Mouse (Mus musculus) myocyte (in vitro differentiated cells): Measurements from ENCODE around the gene Slc7a14.

Source experiments
- CEBPB ChIP-seq: IDR thresholded peaks from 2 replicates; pipeline ENCODE4 v1.6.1; 2011; ENCODE audit warnings: mild to moderate bottlenecking, moderate library complexity; ENCODE audit not compliant: poor library complexity, insufficient read depth, severe bottlenecking
- MAX ChIP-seq: IDR thresholded peaks from one replicate; pipeline ENCODE4 v1.6.1; 2011; ENCODE audit warnings: low read depth, mild to moderate bottlenecking, control low read depth
- MYOG ChIP-seq, 3 experiments: IDR thresholded peaks; one replicate each; pipeline ENCODE4 v1.6.1; 2011; ENCODE audit warnings: control low read depth in 2 of 3, low read depth in 2 of 3, mild to moderate bottlenecking in 2 of 3; ENCODE audit not compliant: insufficient read length in 2 of 3, control insufficient read depth in 1 of 3, insufficient read depth in 1 of 3
- POLR2A ChIP-seq: IDR thresholded peaks from one replicate; pipeline ENCODE4 v1.6.1; 2011; ENCODE audit warnings: low read depth, mild to moderate bottlenecking, control low read depth, moderate library complexity; ENCODE audit not compliant: insufficient read length
- POLR2AphosphoS2 ChIP-seq: IDR thresholded peaks from one replicate; pipeline ENCODE4 v1.6.1; 2011; ENCODE audit warnings: low read depth, control low read depth; ENCODE audit not compliant: insufficient read length
- REST ChIP-seq: IDR thresholded peaks from one replicate; pipeline ENCODE4 v1.6.1; 2011; ENCODE audit warnings: mild to moderate bottlenecking, control low read depth, moderate library complexity; ENCODE audit not compliant: insufficient read depth, insufficient read length
- SRF ChIP-seq: IDR thresholded peaks from one replicate; pipeline ENCODE4 v1.6.1; 2011; ENCODE audit warnings: low read depth; ENCODE audit not compliant: control insufficient read depth, insufficient read length
- TCF12 ChIP-seq: IDR thresholded peaks from one replicate; pipeline ENCODE4 v1.6.1; 2011; ENCODE audit warnings: mild to moderate bottlenecking, control low read depth; ENCODE audit not compliant: poor library complexity, insufficient read depth, severe bottlenecking
- TCF3 ChIP-seq: IDR thresholded peaks from one replicate; pipeline ENCODE4 v1.6.1; 2011; ENCODE audit warnings: low read depth, control low read depth; ENCODE audit not compliant: insufficient read length
- USF1 ChIP-seq: IDR thresholded peaks from one replicate; pipeline ENCODE4 v1.6.1; 2011; ENCODE audit warnings: low read depth, mild to moderate bottlenecking, control low read depth, moderate library complexity

DNA sequence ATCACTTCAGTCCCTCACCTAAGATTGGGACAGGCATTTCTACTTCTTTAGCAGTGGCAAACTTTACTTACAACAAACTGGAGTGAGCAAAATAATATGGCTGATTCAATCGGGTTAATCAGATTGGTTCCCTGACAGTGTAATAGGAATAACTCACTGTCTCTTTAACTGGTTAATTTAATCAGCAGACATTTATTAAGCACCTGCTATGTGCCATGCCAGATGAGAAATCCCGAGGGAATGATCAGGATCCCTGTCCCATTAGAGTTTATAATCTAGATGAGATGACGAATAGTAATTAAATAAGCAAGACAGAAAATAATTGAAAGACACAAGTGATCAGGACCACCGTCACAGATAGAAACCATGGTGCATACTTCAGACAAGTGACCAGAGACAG lies 36.4 kb upstream of the Slc7a14 start:
- TF ChIP-seq TCF12 (no peak), REST (no peak), POLR2A (no peak), POLR2AphosphoS2 (no peak), USF1 (no peak), CEBPB (no peak), SRF (no peak), MAX (no peak), MYOG (IDR thresholded peaks at IDR 0.05; ENCODE audit: control insufficient read depth in 1 of 3, insufficient read depth in 1 of 3, insufficient read length in 2 of 3, low read depth in 2 of 3) (no peak), TCF3 (no peak)
